Mouse (Mus musculus): ENCODE measurements around the gene Foxn3.

- TF ChIP-seq CTCF (IDR thresholded peaks at IDR 0.05; ENCODE audit: borderline replicate concordance, extremely low read depth, insufficient read depth, insufficient read length): no peak
- TF ChIP-seq POLR2A (IDR thresholded peaks at IDR 0.05; ENCODE audit: borderline replicate concordance, extremely low read depth, insufficient read depth, insufficient read length, poor library complexity, severe bottlenecking): no peak
These were observed 44.7 kb downstream of the Foxn3 start for GRCm38 (mm10) chr12:99518640-99519039.
